Mouse (Mus musculus): ENCODE results near the gene Fgr. TPM values are rescaled to one million over a fixed set of nuclear protein-coding genes. Genes with fewer than 3 reads are reported as not detected.
"Not testable (repeated sequence)": the region's sequence is repeated elsewhere in the genome, so short reads cannot be mapped to it uniquely, and the experiment has no call there.

The Fgr gene
- total RNA-seq (2014; fragmentation: Nextera tagmentation) (2.8 TPM in 1 of 2 replicates, not detected in the other), total RNA-seq (2017) (0.30 and 0.33 TPM in 2 replicates)

GRCm38 (mm10) chr4:132973814-132974398, at the start of gene Fgr:
Gene Fgr (plus strand): TSS chr4:132974095.
- 0 out of 2 replicates have a peak, but pooled peaks have one; percentile 20 for ATAC-seq (replicated peaks; ENCODE audit: low FRiP score, low TSS enrichment, poor library complexity, severe bottlenecking)

GRCm38 (mm10) chr4:132926520-132926919, 47.4 kb upstream of the Fgr start:
- not testable (repeated sequence) for ATAC-seq (replicated peaks; ENCODE audit: low FRiP score, low TSS enrichment, poor library complexity, severe bottlenecking)

GRCm38 (mm10) chr4:132930784-132931183, 43.1 kb upstream of the Fgr start:
- peak; percentile 79 for ATAC-seq (replicated peaks; ENCODE audit: low FRiP score, low TSS enrichment, poor library complexity, severe bottlenecking)

GRCm38 (mm10) chr4:132932752-132933404, 41.0 kb upstream of the Fgr start:
- ATAC-seq (replicated peaks; ENCODE audit: low FRiP score, low TSS enrichment, poor library complexity, severe bottlenecking): no peak

- no peak for ATAC-seq (replicated peaks; ENCODE audit: low FRiP score, low TSS enrichment, poor library complexity, severe bottlenecking)
Measured at GRCm38 (mm10) chr4:132934639-132935038, 39.3 kb upstream of the Fgr start.

- ATAC-seq (replicated peaks; ENCODE audit: low FRiP score, low TSS enrichment, poor library complexity, severe bottlenecking): no peak
Measured at GRCm38 (mm10) chr4:132938181-132938941, 35.5 kb upstream of the Fgr start.

- ATAC-seq (replicated peaks; ENCODE audit: low FRiP score, low TSS enrichment, poor library complexity, severe bottlenecking): peak; percentile 64
Measured at GRCm38 (mm10) chr4:132939421-132940127, 34.3 kb upstream of the Fgr start.

- no peak for ATAC-seq (replicated peaks; ENCODE audit: low FRiP score, low TSS enrichment, poor library complexity, severe bottlenecking)
Measured at GRCm38 (mm10) chr4:132941012-132941729, 32.7 kb upstream of the Fgr start.

GRCm38 (mm10) chr4:132943088-132943487, 30.8 kb upstream of the Fgr start:
- no peak for ATAC-seq (replicated peaks; ENCODE audit: low FRiP score, low TSS enrichment, poor library complexity, severe bottlenecking)

- no peak for ATAC-seq (replicated peaks; ENCODE audit: low FRiP score, low TSS enrichment, poor library complexity, severe bottlenecking)
Measured at GRCm38 (mm10) chr4:132944106-132944505, 29.8 kb upstream of the Fgr start.

- ATAC-seq (replicated peaks; ENCODE audit: low FRiP score, low TSS enrichment, poor library complexity, severe bottlenecking): no peak
Measured at GRCm38 (mm10) chr4:132944776-132945175, 29.1 kb upstream of the Fgr start.

GRCm38 (mm10) chr4:132945261-132946046, 28.4 kb upstream of the Fgr start:
- peak; percentile 86 for ATAC-seq (replicated peaks; ENCODE audit: low FRiP score, low TSS enrichment, poor library complexity, severe bottlenecking)

- ATAC-seq (replicated peaks; ENCODE audit: low FRiP score, low TSS enrichment, poor library complexity, severe bottlenecking): no peak
Measured at GRCm38 (mm10) chr4:132946047-132947001, 27.6 kb upstream of the Fgr start.

- no peak for ATAC-seq (replicated peaks; ENCODE audit: low FRiP score, low TSS enrichment, poor library complexity, severe bottlenecking)
Measured at GRCm38 (mm10) chr4:132949882-132950532, 23.9 kb upstream of the Fgr start.

- ATAC-seq (replicated peaks; ENCODE audit: low FRiP score, low TSS enrichment, poor library complexity, severe bottlenecking): no peak
Measured at GRCm38 (mm10) chr4:132950999-132951398, 22.9 kb upstream of the Fgr start.

- ATAC-seq (replicated peaks; ENCODE audit: low FRiP score, low TSS enrichment, poor library complexity, severe bottlenecking): no peak
Measured at GRCm38 (mm10) chr4:132954530-132955394, 19.1 kb upstream of the Fgr start.
